Mouse (Mus musculus) olfactory bulb, adult 2 months (tissue): ENCODE results near the gene Flot2.

Experiments used
- CTCF ChIP-seq: fragments of 200-500 bp; IDR thresholded peaks from 2 replicates; pipeline ENCODE4 v1.5.1; 2012; ENCODE audit warnings: low read depth, mild to moderate bottlenecking, low read length, moderate library complexity; ENCODE audit not compliant: insufficient read depth
- POLR2A ChIP-seq: fragments of 200-500 bp; IDR thresholded peaks from 2 replicates; pipeline ENCODE4 v1.6.1; 2012; ENCODE audit warnings: mild to moderate bottlenecking, low read depth, low read length, moderate library complexity; ENCODE audit not compliant: insufficient read depth

DNA sequence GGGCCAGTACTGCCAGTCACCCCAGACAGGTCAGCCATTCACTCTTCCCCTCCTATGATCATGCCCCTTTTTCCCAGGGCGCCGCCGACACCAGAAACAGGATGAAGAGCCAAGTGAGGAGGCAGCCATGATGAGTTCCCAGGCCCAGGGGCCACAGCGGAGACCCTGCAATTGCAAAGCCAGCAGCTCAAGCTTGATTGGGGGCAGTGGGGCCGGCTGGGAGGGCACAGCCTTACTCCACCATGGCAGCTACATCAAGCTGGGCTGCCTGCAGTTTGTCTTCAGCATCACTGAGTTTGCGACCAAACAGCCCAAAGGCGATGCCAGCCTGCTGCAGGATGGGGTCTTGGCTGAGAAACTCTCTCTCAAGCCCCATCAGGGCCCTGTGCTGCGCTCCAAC lies 8.5 kb upstream of the Flot2 start:
- TF ChIP-seq CTCF (no peak), POLR2A (no peak)
